9 mouse cellular contexts compared by ENCODE assay signal in genomic region chr3:95153874-95154273, GRCm38 (mm10). TPM values are rescaled to one million over a fixed set of nuclear protein-coding genes. Genes with fewer than 3 reads are reported as not detected.
DNase-seq lines count a peak whose midpoint lies in the region; ATAC-seq lines count a peak whose summit lies in the region.
"Had no signal": no experiment of that assay in that cellular context is flagged by ENCODE, and none has a peak within 500 bp of the region (broad histone marks: within the 10 kb centered on the region; RNA-seq: fewer than 3 reads in every experiment).

No protein-coding gene starts in this region.

- H3K4me3 ChIP-seq in limb, embryonic 11.5 days (ENCODE audit: low read depth, low read length) = no peak overlapping the region
- H3K4me3 ChIP-seq in forebrain, embryonic 12.5 days (replicated peaks) = no peak overlapping the region
- H3K4me3 ChIP-seq: erythroblast, embryonic 14.5 days; limb, embryonic 12.5 days had no signal

- H3K4me2 ChIP-seq in limb, embryonic 11.5 days (ENCODE audit: low read depth, severe bottlenecking) = no peak overlapping the region
- no peak overlapping the region for H3K4me2 ChIP-seq in forebrain, embryonic 12.5 days
- H3K4me2 ChIP-seq: limb, embryonic 12.5 days had no signal

- H3K27me3 ChIP-seq in limb, embryonic 11.5 days (ENCODE audit: control insufficient read depth, insufficient read depth, low read length) = no peaks in the 10 kb centered on the region
- H3K27me3 ChIP-seq in forebrain, embryonic 12.5 days = peaks cover 11% of the 10 kb centered on the region

- H3K9ac ChIP-seq in limb, embryonic 11.5 days (ENCODE audit: low read length) = no peak overlapping the region
- H3K9ac ChIP-seq in forebrain, embryonic 12.5 days = no peak overlapping the region
- H3K9ac ChIP-seq: limb, embryonic 12.5 days had no signal

- no peaks in the 10 kb centered on the region for H3K36me3 ChIP-seq in limb, embryonic 11.5 days (ENCODE audit: control insufficient read depth, insufficient read depth, low read length)
- H3K36me3 ChIP-seq in forebrain, embryonic 12.5 days (replicated peaks) = no peaks in the 10 kb centered on the region
- H3K36me3 ChIP-seq: limb, embryonic 12.5 days had no signal

- no peak overlapping the region for H3K27ac ChIP-seq in limb, embryonic 11.5 days (replicated peaks; ENCODE audit: low read depth, low read length)
- H3K27ac ChIP-seq in forebrain, embryonic 12.5 days = no peak overlapping the region
- H3K27ac ChIP-seq: limb, embryonic 12.5 days had no signal

- H3K9me3 ChIP-seq in limb, embryonic 11.5 days (ENCODE audit: control insufficient read depth, low read length) = no peaks in the 10 kb centered on the region
- peaks cover 4% of the 10 kb centered on the region; the same call in 1 of the 2 replicates for H3K9me3 ChIP-seq in forebrain, embryonic 12.5 days
- H3K9me3 ChIP-seq: limb, embryonic 12.5 days had no signal

- no peaks in the 10 kb centered on the region for H3K4me1 ChIP-seq in limb, embryonic 11.5 days (ENCODE audit: control insufficient read depth, insufficient read depth, low read length)
- H3K4me1 ChIP-seq in forebrain, embryonic 12.5 days = no peaks in the 10 kb centered on the region
- H3K4me1 ChIP-seq: limb, embryonic 12.5 days had no signal

- 48% methylated on average over 4 of the region's 4 CpGs for WGBS in limb, embryonic 11.5 days
- 59% methylated on average over 4 of the region's 4 CpGs for WGBS in forebrain, embryonic 12.5 days

- intact Hi-C loops in left cerebral cortex, postnatal 4 days (cut with DNase I) = no loop called here

- ATAC-seq in limb, embryonic 11.5 days (ENCODE audit: insufficient number of reproducible peaks, low FRiP score, low TSS enrichment, low read depth) = no peak
- no peak for ATAC-seq in forebrain, embryonic 12.5 days (ENCODE audit: low FRiP score)

- peak; percentile 53 for DNase-seq in layer of hippocampus, adult 11-12 months (ENCODE audit: low spot score)
- no peak for DNase-seq in layer of hippocampus, postnatal 14 days (ENCODE audit: low spot score in 2 of 2)
- peak; percentile 68 for DNase-seq in adrenal gland, postnatal 14 days
- DNase-seq in limb, embryonic 11.5 days (ENCODE audit: low spot score) = peak; percentile 44
- peak; percentile 50 to 72 for DNase-seq in spleen, adult 18-20 months
- DNase-seq in left cerebral cortex, postnatal 4 days = no peak

RNA-seq across cellular contexts. Expression of gene Sema6c, which starts 6.4 kb away (rescaled TPM):
- 10 to 100 TPM; 48.6 to 52.6 TPM for total RNA-seq in layer of hippocampus, postnatal 14 days (2021)
- 2.8 and 5.4 TPM in 2 replicates for total RNA-seq in adrenal gland, postnatal 14 days (2021)
- 12.8 and 15.2 TPM in 2 replicates for polyA plus RNA-seq in limb, embryonic 11.5 days (2014; fragmentation: Nextera tagmentation; extraction: Ambion mirVana)
- 31.2 and 34.5 TPM in 2 replicates for polyA plus RNA-seq in forebrain, embryonic 12.5 days (2016; fragmentation: Nextera tagmentation; extraction: Ambion mirVana)
- total RNA-seq in left cerebral cortex, postnatal 4 days (2021) = 100 to 1,000 TPM; 141 to 155 TPM

RNA-seq across cellular contexts. Expression of gene Tnfaip8l2, which starts 11.7 kb away (rescaled TPM):
- total RNA-seq in layer of hippocampus, postnatal 14 days (2021) = 1 to 10 TPM; 2.3 to 3.0 TPM
- total RNA-seq in adrenal gland, postnatal 14 days (2021) = 1.7 and 7.8 TPM in 2 replicates
- 1.6 TPM in 2 replicates for polyA plus RNA-seq in limb, embryonic 11.5 days (2014; fragmentation: Nextera tagmentation; extraction: Ambion mirVana)
- 1.5 and 2.0 TPM in 2 replicates for polyA plus RNA-seq in forebrain, embryonic 12.5 days (2016; fragmentation: Nextera tagmentation; extraction: Ambion mirVana)
- under 1 TPM; 0.74 to 0.92 TPM for total RNA-seq in left cerebral cortex, postnatal 4 days (2021)

RNA-seq across cellular contexts. Expression of gene Lysmd1, which starts 20.0 kb away (rescaled TPM):
- 10 to 100 TPM; 22.5 to 22.8 TPM for total RNA-seq in layer of hippocampus, postnatal 14 days (2021)
- total RNA-seq in adrenal gland, postnatal 14 days (2021) = 9.0 and 11.3 TPM in 2 replicates
- polyA plus RNA-seq in limb, embryonic 11.5 days (2014; fragmentation: Nextera tagmentation; extraction: Ambion mirVana) = 12.8 and 13.3 TPM in 2 replicates
- polyA plus RNA-seq in forebrain, embryonic 12.5 days (2016; fragmentation: Nextera tagmentation; extraction: Ambion mirVana) = 19.7 and 21.1 TPM in 2 replicates
- 10 to 100 TPM; 19.8 to 23.0 TPM for total RNA-seq in left cerebral cortex, postnatal 4 days (2021)

RNA-seq across cellular contexts. Expression of gene Scnm1, which starts 20.1 kb away (rescaled TPM):
- total RNA-seq in layer of hippocampus, postnatal 14 days (2021) = 10 to 100 TPM; 39.6 to 41.2 TPM
- 39.8 and 43.6 TPM in 2 replicates for total RNA-seq in adrenal gland, postnatal 14 days (2021)
- 67.7 and 76.8 TPM in 2 replicates for polyA plus RNA-seq in limb, embryonic 11.5 days (2014; fragmentation: Nextera tagmentation; extraction: Ambion mirVana)
- polyA plus RNA-seq in forebrain, embryonic 12.5 days (2016; fragmentation: Nextera tagmentation; extraction: Ambion mirVana) = 84.6 and 95.1 TPM in 2 replicates
- total RNA-seq in left cerebral cortex, postnatal 4 days (2021) = 10 to 100 TPM; 39.9 to 43.2 TPM

RNA-seq across cellular contexts. Expression of gene Tmod4, which starts 29.6 kb away (rescaled TPM):
- total RNA-seq in layer of hippocampus, postnatal 14 days (2021) = 1 to 10 TPM in 1 of 2 experiments, under 1 TPM in 1; 0.83 to 1.5 TPM
- total RNA-seq in adrenal gland, postnatal 14 days (2021) = 1.4 TPM in 1 of 2 replicates, not detected in the other
- polyA plus RNA-seq in limb, embryonic 11.5 days (2014; fragmentation: Nextera tagmentation; extraction: Ambion mirVana) = 0.72 and 0.88 TPM in 2 replicates
- 0.97 and 1.1 TPM in 2 replicates for polyA plus RNA-seq in forebrain, embryonic 12.5 days (2016; fragmentation: Nextera tagmentation; extraction: Ambion mirVana)
- 1 to 10 TPM in 1 of 2 experiments, under 1 TPM in 1; 0.87 to 1.0 TPM for total RNA-seq in left cerebral cortex, postnatal 4 days (2021)
- polyA plus RNA-seq: erythroblast, embryonic 14.5 days had no signal

Comparison
In these comparisons a context has a peak if more than half of its experiments do, and no peak if none do; other contexts are left out.
1. DNase-seq: peak in layer of hippocampus, adult 11-12 months (single experiment), adrenal gland, postnatal 14 days (single experiment), limb, embryonic 11.5 days (single experiment) and spleen, adult 18-20 months (2 of 2); none in layer of hippocampus, postnatal 14 days (0 of 2) and left cerebral cortex, postnatal 4 days (single experiment).